Mouse (Mus musculus): ENCODE data around the gene Eef1akmt3. TPM values are rescaled to one million over a fixed set of nuclear protein-coding genes. Genes with fewer than 3 reads are reported as not detected.

Gene Eef1akmt3
- polyA plus RNA-seq, 1 experiment from 2014 or later = 0.30 TPM

- 30% methylated on average over 7 of the region's 7 CpGs for WGBS
- ATAC-seq (ENCODE audit: insufficient number of reproducible peaks, insufficient read depth, low FRiP score, low read depth) = peak; percentile 47
- no peaks in the 10 kb centered on the region for H3K27me3 ChIP-seq (ENCODE audit: control insufficient read depth, insufficient read depth, low read length)
- peak overlapping the region; percentile 52; the same call in 1 of the 2 replicates for H3K9ac ChIP-seq (ENCODE audit: low read length)
- no peaks in the 10 kb centered on the region for H3K9me3 ChIP-seq (ENCODE audit: control insufficient read depth, low read length)
- H3K4me1 ChIP-seq (ENCODE audit: control insufficient read depth in 2 of 2, insufficient read depth in 2 of 2, low read length in 2 of 2) = peaks cover 45 to 58% of the 10 kb centered on the region in 2 experiments
- H3K36me3 ChIP-seq (ENCODE audit: control insufficient read depth, insufficient read depth, low read length) = peaks cover 49% of the 10 kb centered on the region
- H3K27ac ChIP-seq (replicated peaks in 1 of 2; ENCODE audit: control insufficient read depth in 1 of 2, insufficient read depth in 1 of 2, low read depth in 2 of 2, low read length in 2 of 2) = peak overlapping the region; percentile 36 to 84
- no peak overlapping the region for H3K4me3 ChIP-seq (ENCODE audit: control insufficient read depth in 1 of 2, insufficient read depth in 1 of 2, low read depth in 1 of 2, low read length in 2 of 2)
- 0 out of 2 replicates have a peak overlapping the region, but pooled peaks have one; percentile 13 for H3K4me2 ChIP-seq (ENCODE audit: low read length)
Measured at GRCm38 (mm10) chr10:126990313-126991056, 50.8 kb downstream of the Eef1akmt3 start.

- Histone ChIP-seq H3K4me1 (ENCODE audit: control insufficient read depth in 2 of 2, insufficient read depth in 2 of 2, low read length in 2 of 2) (peaks cover 61 to 77% of the 10 kb centered on the region in 2 experiments), H3K9me3 (ENCODE audit: control insufficient read depth, low read length) (no peaks in the 10 kb centered on the region), H3K27ac (replicated peaks in 1 of 2; ENCODE audit: control insufficient read depth in 1 of 2, insufficient read depth in 1 of 2, low read depth in 2 of 2, low read length in 2 of 2) (peak overlapping the region; percentile 21 to 84), H3K9ac (ENCODE audit: low read length) (peak overlapping the region; percentile 61), H3K4me2 (ENCODE audit: low read length) (peak overlapping the region; percentile 31; the same call in 1 of the 2 replicates), H3K27me3 (ENCODE audit: control insufficient read depth, insufficient read depth, low read length) (no peaks in the 10 kb centered on the region), H3K4me3 (ENCODE audit: control insufficient read depth in 1 of 2, insufficient read depth in 1 of 2, low read depth in 1 of 2, low read length in 2 of 2) (no peak overlapping the region), H3K36me3 (ENCODE audit: control insufficient read depth, insufficient read depth, low read length) (peaks cover 31% of the 10 kb centered on the region)
- 26% methylated on average over 5 of the region's 5 CpGs for WGBS
- no peak for ATAC-seq (ENCODE audit: insufficient number of reproducible peaks, insufficient read depth, low FRiP score, low read depth)
Measured at GRCm38 (mm10) chr10:126988513-126989165, 52.7 kb downstream of the Eef1akmt3 start.

DNA sequence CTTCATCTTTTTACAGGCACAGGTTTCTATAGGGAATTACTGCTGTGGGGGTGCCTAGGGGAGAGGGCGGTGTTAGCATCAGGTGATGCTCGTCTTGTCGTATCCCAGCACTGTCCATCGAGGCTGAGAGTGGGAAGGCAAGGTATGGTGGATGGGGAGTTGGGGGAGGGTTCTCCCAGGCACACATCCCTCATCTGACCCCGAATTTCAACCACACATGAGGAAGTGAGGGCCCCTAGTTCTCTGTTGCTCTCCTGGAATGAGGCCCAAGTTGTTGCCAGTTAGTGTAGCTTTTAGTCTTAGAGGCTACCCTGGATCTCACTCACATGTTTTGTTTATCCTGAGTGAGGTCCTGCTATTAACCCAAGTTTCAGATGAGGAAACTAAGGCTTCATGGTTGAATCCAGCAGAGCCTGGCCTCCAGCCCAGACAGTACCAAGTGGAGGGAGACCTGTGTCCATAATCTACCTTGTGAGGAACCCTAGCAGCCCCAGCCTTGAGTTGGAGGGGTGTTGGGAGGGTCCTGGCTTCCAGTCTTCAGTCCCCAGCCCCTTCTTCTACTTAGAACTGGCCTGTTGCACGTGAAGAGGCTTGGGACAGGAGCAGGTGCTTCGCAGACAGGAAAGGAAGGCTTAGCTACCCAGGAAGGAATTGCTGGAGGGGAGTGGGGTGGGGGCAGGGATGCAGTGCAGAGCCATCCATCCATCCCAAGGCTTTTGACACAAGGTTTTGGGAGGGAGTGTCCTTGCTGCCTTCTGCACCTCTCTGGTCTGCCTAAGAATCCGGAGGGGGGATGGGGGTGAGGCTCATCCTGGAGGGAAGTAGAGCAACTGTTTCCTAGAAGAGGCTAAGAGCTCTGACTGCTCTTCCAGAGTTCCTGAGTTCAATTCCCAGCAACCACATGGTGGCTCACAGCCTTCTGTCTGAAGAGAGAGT, 53.9 kb downstream of the Eef1akmt3 start:
- peak overlapping the region in 1 of 2 experiments; percentile 7; a peak in 1 of 4 replicates for H3K4me3 ChIP-seq (ENCODE audit: control insufficient read depth in 1 of 2, insufficient read depth in 1 of 2, low read depth in 1 of 2, low read length in 2 of 2)
- H3K27ac ChIP-seq (replicated peaks in 1 of 2; ENCODE audit: control insufficient read depth in 1 of 2, insufficient read depth in 1 of 2, low read depth in 2 of 2, low read length in 2 of 2) = peak overlapping the region; percentile 80 to 84
- peak overlapping the region; percentile 61 for H3K9ac ChIP-seq (ENCODE audit: low read length)
- no peaks in the 10 kb centered on the region for H3K27me3 ChIP-seq (ENCODE audit: control insufficient read depth, insufficient read depth, low read length)
- peaks cover 19% of the 10 kb centered on the region for H3K36me3 ChIP-seq (ENCODE audit: control insufficient read depth, insufficient read depth, low read length)
- no peak for ATAC-seq (ENCODE audit: insufficient number of reproducible peaks, insufficient read depth, low FRiP score, low read depth)
- WGBS = 40% methylated on average over 8 of the region's 8 CpGs
- H3K4me1 ChIP-seq (ENCODE audit: control insufficient read depth in 2 of 2, insufficient read depth in 2 of 2, low read length in 2 of 2) = peaks cover 71 to 89% of the 10 kb centered on the region in 2 experiments
- H3K4me2 ChIP-seq (ENCODE audit: low read length) = peak overlapping the region; percentile 53
- H3K9me3 ChIP-seq (ENCODE audit: control insufficient read depth, low read length) = no peaks in the 10 kb centered on the region

- peak overlapping the region; percentile 80 to 84 for H3K27ac ChIP-seq (replicated peaks in 1 of 2; ENCODE audit: control insufficient read depth in 1 of 2, insufficient read depth in 1 of 2, low read depth in 2 of 2, low read length in 2 of 2)
- no peaks in the 10 kb centered on the region for H3K9me3 ChIP-seq (ENCODE audit: control insufficient read depth, low read length)
- H3K36me3 ChIP-seq (ENCODE audit: control insufficient read depth, insufficient read depth, low read length) = peaks cover 10% of the 10 kb centered on the region
- no peaks in the 10 kb centered on the region for H3K27me3 ChIP-seq (ENCODE audit: control insufficient read depth, insufficient read depth, low read length)
- H3K4me1 ChIP-seq (ENCODE audit: control insufficient read depth in 2 of 2, insufficient read depth in 2 of 2, low read length in 2 of 2) = peaks cover 80 to 98% of the 10 kb centered on the region in 2 experiments
- peak overlapping the region; percentile 61; the same call in 1 of the 2 replicates for H3K9ac ChIP-seq (ENCODE audit: low read length)
- ATAC-seq (ENCODE audit: insufficient number of reproducible peaks, insufficient read depth, low FRiP score, low read depth) = peak; percentile 70
- peak overlapping the region; percentile 53 for H3K4me2 ChIP-seq (ENCODE audit: low read length)
- 18% methylated on average over 4 of the region's 4 CpGs for WGBS
- peak overlapping the region in 1 of 2 experiments; percentile 7; a peak in 1 of 4 replicates for H3K4me3 ChIP-seq (ENCODE audit: control insufficient read depth in 1 of 2, insufficient read depth in 1 of 2, low read depth in 1 of 2, low read length in 2 of 2)
Measured at GRCm38 (mm10) chr10:126986541-126986961, 54.8 kb downstream of the Eef1akmt3 start.

DNA sequence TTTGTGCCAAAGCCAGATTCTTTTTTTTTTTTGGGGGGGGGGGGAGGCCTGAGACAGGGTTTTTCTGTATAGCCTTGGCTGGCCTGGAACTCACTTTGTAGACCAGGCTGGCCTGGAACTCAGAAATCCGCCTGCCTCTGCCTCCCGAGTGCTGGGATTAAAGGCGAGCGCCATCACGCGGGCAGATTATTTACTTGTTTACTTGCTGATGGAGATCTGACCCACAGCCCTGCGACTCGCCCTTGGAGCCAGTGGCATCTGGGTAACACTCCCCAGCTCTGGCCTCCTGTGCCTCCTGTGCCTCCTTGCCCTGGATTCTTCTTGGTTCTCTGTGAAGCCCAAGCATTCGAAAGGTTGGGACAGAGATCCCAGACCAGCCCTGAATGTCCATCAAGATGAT, 55.7 kb downstream of the Eef1akmt3 start:
- 0 out of 2 replicates have a peak, but pooled peaks cover 2% of the 10 kb centered on the region for H3K36me3 ChIP-seq (ENCODE audit: control insufficient read depth, insufficient read depth, low read length)
- H3K9me3 ChIP-seq (ENCODE audit: control insufficient read depth, low read length) = no peaks in the 10 kb centered on the region
- WGBS = 81% methylated on average over 9 of the region's 9 CpGs
- no peak overlapping the region; the same call in 1 of the 2 replicates for H3K9ac ChIP-seq (ENCODE audit: low read length)
- peak overlapping the region; percentile 80 to 84 for H3K27ac ChIP-seq (replicated peaks in 1 of 2; ENCODE audit: control insufficient read depth in 1 of 2, insufficient read depth in 1 of 2, low read depth in 2 of 2, low read length in 2 of 2)
- no peak overlapping the region for H3K4me3 ChIP-seq (ENCODE audit: control insufficient read depth in 1 of 2, insufficient read depth in 1 of 2, low read depth in 1 of 2, low read length in 2 of 2)
- H3K4me1 ChIP-seq (ENCODE audit: control insufficient read depth in 2 of 2, insufficient read depth in 2 of 2, low read length in 2 of 2) = peaks cover 83 to 98% of the 10 kb centered on the region in 2 experiments
- H3K4me2 ChIP-seq (ENCODE audit: low read length) = no peak overlapping the region; the same call in 1 of the 2 replicates
- no peak for ATAC-seq (ENCODE audit: insufficient number of reproducible peaks, insufficient read depth, low FRiP score, low read depth)
- H3K27me3 ChIP-seq (ENCODE audit: control insufficient read depth, insufficient read depth, low read length) = no peaks in the 10 kb centered on the region

DNA sequence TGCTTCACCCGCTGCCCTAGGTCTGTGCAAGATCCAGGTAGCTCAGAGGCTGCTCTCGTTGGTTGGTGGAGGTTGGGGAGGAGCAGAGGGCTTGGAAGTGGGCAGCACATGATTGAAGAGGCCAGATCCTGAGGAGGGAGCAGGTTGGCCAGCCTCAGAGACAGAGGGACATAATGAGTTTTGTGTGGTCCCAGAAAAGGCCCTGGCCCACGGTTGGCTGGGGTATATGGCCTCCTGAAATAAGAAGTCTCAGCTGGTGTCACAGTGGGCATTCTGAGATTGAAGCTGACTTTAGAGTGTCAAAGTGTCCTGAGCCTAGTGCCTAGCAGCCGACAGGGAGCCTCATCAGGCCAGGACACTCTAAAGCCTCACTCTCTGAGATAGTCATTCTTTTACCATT, 56.2 kb downstream of the Eef1akmt3 start:
- H3K27ac ChIP-seq (replicated peaks in 1 of 2; ENCODE audit: control insufficient read depth in 1 of 2, insufficient read depth in 1 of 2, low read depth in 2 of 2, low read length in 2 of 2) = peak overlapping the region; percentile 32 to 84; a peak in 3 of 4 replicates
- H3K4me2 ChIP-seq (ENCODE audit: low read length) = peak overlapping the region; percentile 82
- no peaks in the 10 kb centered on the region for H3K27me3 ChIP-seq (ENCODE audit: control insufficient read depth, insufficient read depth, low read length)
- WGBS = 70% methylated on average over 4 of the region's 4 CpGs
- H3K4me3 ChIP-seq (ENCODE audit: control insufficient read depth in 1 of 2, insufficient read depth in 1 of 2, low read depth in 1 of 2, low read length in 2 of 2) = no peak overlapping the region
- H3K36me3 ChIP-seq (ENCODE audit: control insufficient read depth, insufficient read depth, low read length) = no peaks in the 10 kb centered on the region
- H3K4me1 ChIP-seq (ENCODE audit: control insufficient read depth in 2 of 2, insufficient read depth in 2 of 2, low read length in 2 of 2) = peaks cover 80 to 93% of the 10 kb centered on the region in 2 experiments
- H3K9ac ChIP-seq (ENCODE audit: low read length) = peak overlapping the region; percentile 99
- H3K9me3 ChIP-seq (ENCODE audit: control insufficient read depth, low read length) = no peaks in the 10 kb centered on the region
- no peak for ATAC-seq (ENCODE audit: insufficient number of reproducible peaks, insufficient read depth, low FRiP score, low read depth)

Data from heart, embryonic 14.5 days (tissue).